Mouse (Mus musculus) left cerebral cortex, postnatal 10 days (tissue): ENCODE measurements around the gene Ptpn6. TPM values are rescaled to one million over a fixed set of nuclear protein-coding genes. Genes with fewer than 3 reads are reported as not detected.

Experiments
- DNase-seq, 2 experiments: peaks; one replicate each; pipeline ENCODE4 v3.0.0; 2021 to 2022; ENCODE audit warnings: low spot score in 2 of 2, mixed read lengths in 1 of 2; ENCODE audit errors: extremely low spot score in 1 of 2
- intact Hi-C: fragments of 180-260 bp; cut with DNase I; formaldehyde crosslinking; loops from one replicate; pipeline ENCODE4 v1.15.1; 2025
- total RNA-seq, 2 experiments: library from RNA; stranded (reverse); gene quantifications; 2 replicates each; pipeline ENCODE4 v1.2.3; 2021

Ptpn6 gene
- total RNA-seq, 2 experiments from 2014 or later, result 3.4 to 4.7 TPM

- intact Hi-C loops, result no loop called here
- DNase-seq, result no peak
These were observed 800 bp upstream of the Ptpn6 start for GRCm38 (mm10) chr6:124739231-124739796.

- intact Hi-C loops, result no loop called here
- no peak for DNase-seq
These were observed 1.5 kb downstream of the Ptpn6 start for GRCm38 (mm10) chr6:124737040-124737439.

GRCm38 (mm10) chr6:124734417-124734816 lies 4.1 kb downstream of the Ptpn6 start:
- DNase-seq, result no peak
- intact Hi-C loops, result no loop called here

- intact Hi-C loops, result no loop called here
- DNase-seq, result peak in 1 of 2 experiments; percentile 80
These were observed 5.8 kb downstream of the Ptpn6 start for GRCm38 (mm10) chr6:124732476-124733370.

GRCm38 (mm10) chr6:124731038-124731437 lies 7.5 kb downstream of the Ptpn6 start:
- intact Hi-C loops, result no loop called here
- no peak for DNase-seq

- intact Hi-C loops, result no loop called here
These were observed 8.4 kb downstream of the Ptpn6 start for GRCm38 (mm10) chr6:124729850-124730705.

GRCm38 (mm10) chr6:124728621-124729020 lies 9.9 kb downstream of the Ptpn6 start:
- DNase-seq, result no peak
- intact Hi-C loops, result no loop called here

More at GRCm38 (mm10) chr6:124729850-124730705, 8.4 kb downstream of the Ptpn6 start:
- no peak for DNase-seq

- intact Hi-C loops, result no loop called here
- no peak for DNase-seq
These were observed 14.0 kb downstream of the Ptpn6 start for GRCm38 (mm10) chr6:124724472-124724871.

- DNase-seq, result no peak
- intact Hi-C loops, result no loop called here
These were observed 15.0 kb downstream of the Ptpn6 start for GRCm38 (mm10) chr6:124723541-124723940.

GRCm38 (mm10) chr6:124722876-124723473 lies 15.5 kb downstream of the Ptpn6 start:
- intact Hi-C loops, result no loop called here
- DNase-seq, result no peak

GRCm38 (mm10) chr6:124720904-124721303 lies 17.6 kb downstream of the Ptpn6 start:
- intact Hi-C loops, result no loop called here
- no peak for DNase-seq

GRCm38 (mm10) chr6:124719354-124719978 lies 19.0 kb downstream of the Ptpn6 start:
- intact Hi-C loops, result no loop called here

GRCm38 (mm10) chr6:124718703-124719102 lies 19.8 kb downstream of the Ptpn6 start:
- intact Hi-C loops, result no loop called here
- no peak for DNase-seq

More at GRCm38 (mm10) chr6:124719354-124719978, 19.0 kb downstream of the Ptpn6 start:
- DNase-seq, result no peak

GRCm38 (mm10) chr6:124717968-124718367 lies 20.5 kb downstream of the Ptpn6 start:
- intact Hi-C loops, result no loop called here
- DNase-seq, result no peak

GRCm38 (mm10) chr6:124716864-124717490 lies 21.5 kb downstream of the Ptpn6 start:
- intact Hi-C loops, result no loop called here

GRCm38 (mm10) chr6:124712918-124713317 lies 25.6 kb downstream of the Ptpn6 start:
- no peak for DNase-seq
- intact Hi-C loops, result no loop called here

More at GRCm38 (mm10) chr6:124716864-124717490, 21.5 kb downstream of the Ptpn6 start:
- peak in 1 of 2 experiments; percentile 65 for DNase-seq

GRCm38 (mm10) chr6:124711824-124712782 lies 26.4 kb downstream of the Ptpn6 start, which contains the start of the genes Emg1 and Phb2:
Gene Emg1, minus strand, starts transcription at chr6:124712178.
Gene Phb2, plus strand, starts transcription at chr6:124712336.
- intact Hi-C loops, result no loop called here
- DNase-seq, result peak; percentile 97 to 99
